Mouse (Mus musculus) left cerebral cortex, adult 2 months (tissue): ENCODE results near the gene 4931428F04Rik. TPM values are rescaled to one million over a fixed set of nuclear protein-coding genes. Genes with fewer than 3 reads are reported as not detected.

Experiments used
- DNase-seq, 2 experiments: peaks; one replicate each; pipeline ENCODE4 v3.0.0; 2021 to 2022; ENCODE audit warnings: low spot score in 2 of 2, mixed read lengths in 1 of 2; ENCODE audit errors: extremely low spot score in 1 of 2
- H3K27ac ChIP-seq: fragments of 200-600 bp; 2 replicates; pipeline ENCODE4 v1.8.1; 2022
- H3K4me3 ChIP-seq: fragments of 200-600 bp; 2 replicates; pipeline ENCODE4 v1.8.1; 2022
- CTCF ChIP-seq: fragments of 200-600 bp; IDR thresholded peaks from 2 replicates; pipeline ENCODE4 v1.8.1; 2022; ENCODE audit warnings: antibody characterized with exemption, mild to moderate bottlenecking, moderate library complexity
- intact Hi-C: fragments of 180-260 bp; cut with DNase I; formaldehyde crosslinking; loops from one replicate; pipeline ENCODE4 v1.15.1; 2025
- total RNA-seq, 2 experiments: library from RNA; stranded (reverse); gene quantifications; 2 replicates each; pipeline ENCODE4 v1.2.3; 2021

Gene 4931428F04Rik
- total RNA-seq, 2 experiments from 2014 or later = 28.0 to 30.0 TPM

GRCm38 (mm10) chr8:105280567-105280966 is 9.1 kb downstream of the 4931428F04Rik start:
- DNase-seq = no peak
- Histone ChIP-seq H3K27ac (no peak overlapping the region), H3K4me3 (no peak overlapping the region)
- TF ChIP-seq CTCF = no peak
- intact Hi-C loops = no loop called here

- Histone ChIP-seq H3K27ac (peak overlapping the region; percentile 41; the same call in 1 of the 2 replicates), H3K4me3 (peak overlapping the region; percentile 38)
- intact Hi-C loops = no loop called here
- peak; percentile 20 for TF ChIP-seq CTCF
- peak; percentile 83 to 85 for DNase-seq
Measured at GRCm38 (mm10) chr8:105278911-105279334, 10.7 kb downstream of the 4931428F04Rik start.

GRCm38 (mm10) chr8:105276292-105277120 is 13.2 kb downstream of the 4931428F04Rik start:
- peak overlapping the region; percentile 82 for H3K27ac ChIP-seq
- intact Hi-C loops = no loop called here
- H3K4me3 ChIP-seq = peak overlapping the region; percentile 57
- TF ChIP-seq CTCF = no peak
- peak in 1 of 2 experiments; percentile 61 for DNase-seq

- intact Hi-C loops = no loop called here
Measured at GRCm38 (mm10) chr8:105275840-105276239, 13.8 kb downstream of the 4931428F04Rik start, which contains the start of gene Nol3. Nol3 (plus strand) TSS chr8:105276140.

GRCm38 (mm10) chr8:105275387-105275786 is 14.3 kb downstream of the 4931428F04Rik start:
- H3K4me3 ChIP-seq = peak overlapping the region; percentile 57
- no peak overlapping the region for H3K27ac ChIP-seq
- intact Hi-C loops = no loop called here
- no peak; the same call in 1 of the 2 replicates for TF ChIP-seq CTCF
- DNase-seq = no peak

More at GRCm38 (mm10) chr8:105275840-105276239, 13.8 kb downstream of the 4931428F04Rik start, which contains the start of gene Nol3:
- no peak for DNase-seq
- Histone ChIP-seq H3K4me3 (peak within 1 kb of the TSS; percentile 57), H3K27ac (peak within 1 kb of the TSS; percentile 82)
- TF ChIP-seq CTCF = no peak

- intact Hi-C loops = no loop called here
- no peak overlapping the region for H3K27ac ChIP-seq
- DNase-seq = no peak
- no peak overlapping the region for H3K4me3 ChIP-seq
- TF ChIP-seq CTCF = no peak
Measured at GRCm38 (mm10) chr8:105270916-105271186, 18.8 kb downstream of the 4931428F04Rik start.

GRCm38 (mm10) chr8:105270101-105270915 is 19.4 kb downstream of the 4931428F04Rik start:
- peak overlapping the region; percentile 61 for H3K4me3 ChIP-seq
- DNase-seq = no peak
- peak overlapping the region; percentile 92 for H3K27ac ChIP-seq
- intact Hi-C loops = no loop called here
- TF ChIP-seq CTCF = no peak

- DNase-seq = peak; percentile 65 to 67
- no peak for TF ChIP-seq CTCF
- peak within 1 kb of the TSS; percentile 92 for H3K27ac ChIP-seq
- H3K4me3 ChIP-seq = peak within 1 kb of the TSS; percentile 61
- intact Hi-C loops = no loop called here
Measured at GRCm38 (mm10) chr8:105269461-105269947, 20.2 kb downstream of the 4931428F04Rik start, which contains the start of gene Hsf4. Hsf4 (plus strand) TSS chr8:105269801.

GRCm38 (mm10) chr8:105269075-105269458 is 20.6 kb downstream of the 4931428F04Rik start:
- intact Hi-C loops = no loop called here
- peak overlapping the region; percentile 61 for H3K4me3 ChIP-seq
- no peak for DNase-seq
- TF ChIP-seq CTCF = no peak
- peak overlapping the region; percentile 92 for H3K27ac ChIP-seq

- peak; percentile 81 to 86 for DNase-seq
- no peak for TF ChIP-seq CTCF
- intact Hi-C loops = no loop called here
- Histone ChIP-seq H3K4me3 (peak overlapping the region; percentile 61), H3K27ac (peak overlapping the region; percentile 92)
Measured at GRCm38 (mm10) chr8:105268342-105269074, 21.2 kb downstream of the 4931428F04Rik start.

GRCm38 (mm10) chr8:105266775-105267174 is 22.9 kb downstream of the 4931428F04Rik start:
- H3K4me3 ChIP-seq = no peak overlapping the region
- no peak overlapping the region for H3K27ac ChIP-seq
- TF ChIP-seq CTCF = no peak
- intact Hi-C loops = no loop called here
- no peak for DNase-seq
